Mouse (Mus musculus) central nervous system, embryonic 11.5 days (tissue): Measurements from ENCODE around the gene Nfat5. TPM values are rescaled to one million over a fixed set of nuclear protein-coding genes. Genes with fewer than 3 reads are reported as not detected.

Experiments used
- polyA plus RNA-seq: library from polyadenylated mRNA; depleted of rRNA; stranded (reverse); fragments of >200 nt; gene quantifications from 2 replicates; pipeline ENCODE4 v1.2.3, GENCODE M21; 2012; rRNA removed

The Nfat5 gene
- 15.8 and 41.4 TPM in 2 replicates for polyA plus RNA-seq

GRCm38 (mm10) chr8:107292928-107293601 is at the start of gene Nfat5:
Gene Nfat5 (plus strand): TSS chr8:107293470.

DNA sequence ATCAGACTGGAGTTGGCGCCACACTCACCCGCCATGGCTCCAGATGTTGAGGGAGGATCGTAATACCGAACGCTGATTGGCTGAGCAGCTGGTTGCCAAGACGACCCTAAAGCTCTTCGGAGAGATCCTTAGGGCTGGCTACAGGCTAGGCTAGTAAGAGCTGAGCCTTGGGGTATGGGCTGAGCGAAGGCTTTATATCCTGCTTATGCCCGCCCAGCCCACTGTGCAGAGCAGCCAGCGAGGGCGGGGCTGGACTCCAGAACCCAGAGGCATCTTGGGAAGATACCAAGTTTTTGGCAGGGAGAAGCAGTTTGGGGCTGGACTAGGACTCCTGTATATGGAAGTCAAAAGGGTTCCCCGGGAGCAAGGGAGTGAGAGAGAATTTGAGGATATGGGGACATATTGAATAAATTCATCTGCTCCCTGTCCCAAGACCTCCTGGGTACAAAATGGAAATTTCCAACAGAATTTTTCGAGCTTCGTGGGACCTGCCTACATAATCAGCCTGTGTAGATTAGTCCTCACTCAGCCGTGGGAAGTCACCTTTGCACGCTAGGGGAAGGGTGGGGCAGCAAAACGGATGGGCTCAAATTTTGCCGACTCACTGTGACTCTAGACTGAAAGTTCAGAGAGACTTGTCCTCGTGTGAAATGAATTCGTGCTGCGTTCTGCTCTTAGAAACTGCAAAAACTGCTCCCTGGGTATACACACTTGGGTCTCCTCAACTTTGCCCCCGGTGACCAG is 109.9 kb downstream of the Nfat5 start, which contains the start of gene Nqo1:
Nqo1 (minus strand) TSS at position 169 of the 744 bp plus-strand sequence.

DNA sequence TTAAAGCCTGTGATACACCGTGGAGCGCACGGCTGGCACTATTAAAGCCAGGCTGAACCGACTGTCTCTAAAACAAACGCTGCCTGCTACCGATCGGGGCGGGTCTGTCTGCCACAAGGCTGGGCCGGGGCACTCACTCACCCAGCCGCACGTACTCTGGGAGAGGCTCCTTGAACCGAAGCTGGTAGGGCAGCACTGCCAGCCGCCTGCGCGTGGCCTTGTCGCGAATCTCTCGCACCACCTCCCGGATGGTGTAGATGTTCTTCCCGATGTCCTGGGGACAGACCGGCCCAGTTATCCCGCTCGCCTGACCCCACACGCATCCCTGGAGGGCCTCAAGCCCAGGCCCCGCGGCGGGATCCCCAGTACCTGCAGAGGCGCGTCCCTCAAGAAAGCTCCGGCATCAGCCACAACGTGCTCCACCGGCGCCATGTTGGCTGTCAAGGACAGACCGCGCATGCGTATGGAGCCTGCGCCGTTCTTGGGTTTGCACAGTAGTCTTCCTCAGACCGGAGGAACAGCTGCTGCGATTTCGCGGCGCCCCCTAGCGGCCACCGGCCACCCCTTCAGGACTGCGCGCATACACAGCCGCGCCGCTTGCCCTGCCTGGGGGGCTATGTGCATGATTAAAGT is 131.4 kb downstream of the Nfat5 start, which contains the start of gene Nob1:
Nob1 (minus strand) TSS at position 455 of the 633 bp plus-strand sequence.

Other genes with a start within 250 kb of the Nfat5 start
- gene Pdf, start 244.9 kb upstream of the Nfat5 start, polyA plus RNA-seq = 30.3 and 31.2 TPM in 2 replicates
- gene Cog8, start 236.8 kb upstream of the Nfat5 start, polyA plus RNA-seq = 28.6 and 41.6 TPM in 2 replicates
- gene Nip7, start 236.6 kb upstream of the Nfat5 start, polyA plus RNA-seq = 167 and 191 TPM in 2 replicates
- 0.06 TPM in 1 of 2 replicates, not detected in the other for gene Tmed6, start 227.8 kb upstream of the Nfat5 start, polyA plus RNA-seq
- 40.3 and 41.4 TPM in 2 replicates for gene Terf2, start 196.9 kb upstream of the Nfat5 start, polyA plus RNA-seq
- gene Cyb5b, start 142.8 kb upstream of the Nfat5 start, polyA plus RNA-seq = 93.6 and 96.7 TPM in 2 replicates
- 3.6 and 6.1 TPM in 2 replicates for gene Nqo1, start 109.7 kb downstream of the Nfat5 start, polyA plus RNA-seq
- 96.1 and 107 TPM in 2 replicates for gene Nob1, start 131.6 kb downstream of the Nfat5 start, polyA plus RNA-seq
- gene Wwp2, start 142.9 kb downstream of the Nfat5 start, polyA plus RNA-seq = 35.6 and 93.8 TPM in 2 replicates